Mouse (Mus musculus): ENCODE data around the gene Brwd1.
"Not testable (repeated sequence)": the region's sequence is repeated elsewhere in the genome, so short reads cannot be mapped to it uniquely, and the experiment has no call there.

The Brwd1 gene

DNA sequence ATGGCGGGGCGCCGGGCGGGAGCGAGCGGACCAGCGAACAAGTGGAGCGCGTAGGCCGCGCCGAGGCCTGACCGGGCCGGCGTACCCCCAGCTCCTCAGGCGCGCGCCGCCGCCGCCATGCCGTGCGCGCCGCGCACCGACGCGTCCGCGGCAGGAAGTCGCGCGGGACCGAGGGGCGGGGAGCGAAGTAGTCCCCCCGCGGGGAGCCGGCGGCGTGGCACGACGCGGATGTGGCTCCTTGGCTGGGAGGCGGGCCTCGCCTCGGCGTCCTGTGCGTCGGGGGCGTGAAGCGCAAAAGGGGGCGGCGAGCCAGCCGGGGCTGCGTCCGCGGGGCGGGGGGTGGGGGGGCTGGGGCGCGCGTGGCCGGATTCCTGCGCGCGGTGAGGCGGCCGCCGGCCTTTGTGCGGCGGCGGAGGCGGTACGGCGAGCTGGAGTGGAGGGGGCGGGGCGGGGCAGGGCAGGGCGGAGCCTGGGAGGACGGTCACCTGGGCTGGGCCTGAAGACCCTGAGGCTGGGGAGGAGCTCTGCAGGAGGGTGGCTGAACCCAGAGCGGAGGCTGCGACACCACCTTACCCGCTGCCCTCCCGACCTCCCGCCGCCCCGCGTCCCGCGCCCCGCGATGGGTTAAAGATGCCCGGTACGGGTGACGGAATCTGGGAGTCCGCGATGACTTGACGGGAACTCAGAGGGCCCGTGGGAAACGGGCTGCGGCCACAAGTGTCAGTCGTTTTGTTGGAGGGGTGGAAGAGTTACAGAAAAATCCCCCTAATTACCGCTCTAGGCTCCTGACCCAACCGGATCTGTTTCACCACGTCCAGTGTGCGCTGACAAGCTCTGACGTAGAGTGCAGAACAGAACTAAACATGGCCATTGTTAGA lies at the start of gene Brwd1:
Brwd1 (minus strand) TSS at position 226 of the 878 bp plus-strand sequence.
- DNase-seq (ENCODE audit: low read depth, low spot score), result peak; percentile 93

DNA sequence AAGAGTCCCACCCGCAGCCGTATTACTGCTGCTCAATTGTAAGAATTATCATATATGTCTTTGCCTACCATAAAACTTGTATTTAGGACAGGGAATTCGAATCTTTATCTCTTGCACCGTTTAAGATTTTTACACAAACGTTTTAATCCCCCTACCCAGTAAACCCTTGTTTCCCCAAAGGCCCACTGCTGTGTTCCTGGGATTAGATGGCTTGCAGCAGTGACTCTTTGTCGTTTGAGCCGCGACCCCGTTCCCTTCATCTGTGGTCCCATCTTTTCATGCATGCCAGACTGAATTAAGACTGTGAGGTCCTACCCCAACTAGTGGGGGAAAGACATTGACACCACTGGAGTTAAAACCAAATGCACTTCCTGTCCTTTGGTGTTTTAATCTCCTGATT lies 46.1 kb upstream of the Brwd1 start:
- DNase-seq (ENCODE audit: low read depth, low spot score), result no peak

DNA sequence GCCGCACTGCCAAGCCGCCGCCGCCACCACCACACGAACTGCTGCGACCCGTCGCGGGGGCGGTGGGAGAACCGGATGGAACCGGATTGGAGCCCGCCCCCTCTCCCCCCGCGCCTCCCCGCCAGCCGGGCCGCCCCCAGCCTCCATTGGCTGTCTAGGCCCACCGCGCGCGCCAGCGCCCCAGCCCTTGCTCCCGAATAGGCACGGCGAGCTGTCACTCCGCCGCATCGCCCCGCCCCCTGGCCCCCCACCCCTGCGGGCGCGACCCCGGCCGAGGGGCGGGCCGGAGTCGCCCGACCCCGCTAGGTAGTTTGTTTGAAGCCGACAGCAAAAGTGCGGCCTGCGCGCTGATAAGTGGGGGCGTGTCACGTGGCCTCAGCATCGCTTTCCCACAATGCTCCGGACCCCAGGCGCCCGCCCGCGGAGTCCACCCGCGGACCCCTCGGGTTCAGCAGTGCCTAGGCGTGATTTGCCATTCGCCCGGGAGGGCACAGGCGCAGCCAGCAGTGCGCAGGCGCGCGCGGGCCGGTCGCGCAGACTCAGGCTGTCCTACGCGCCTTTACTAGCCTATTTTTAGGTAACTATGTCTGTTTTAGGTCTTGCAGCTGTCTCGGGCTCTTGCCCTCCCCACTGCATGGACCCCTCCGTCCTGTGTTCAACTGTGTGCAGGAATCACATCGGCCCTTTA lies 45.5 kb upstream of the Brwd1 start, which contains the start of gene Hmgn1:
Hmgn1 (minus strand) TSS at position 73 of the 688 bp plus-strand sequence.
- peak; percentile 98 for DNase-seq (ENCODE audit: low read depth, low spot score)

DNA sequence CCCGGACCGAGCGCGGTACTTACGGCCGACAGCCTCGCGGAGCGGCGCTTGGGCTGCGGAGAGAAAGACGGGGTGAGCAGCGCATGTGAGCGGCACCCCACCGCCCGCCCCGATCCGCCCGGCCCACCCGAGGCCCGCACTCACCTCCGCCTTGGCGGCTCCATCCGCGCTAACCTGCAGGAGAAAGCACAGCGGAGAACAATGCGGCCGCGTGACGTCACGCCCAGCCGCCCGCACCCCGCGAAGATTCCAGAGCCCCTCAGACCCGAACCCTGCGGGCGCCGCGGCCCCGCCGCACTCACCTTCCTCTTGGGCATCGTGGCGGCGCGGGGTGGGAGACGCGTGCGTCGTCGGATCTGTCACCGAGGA lies 44.9 kb upstream of the Brwd1 start:
- DNase-seq (ENCODE audit: low read depth, low spot score), result no peak

DNA sequence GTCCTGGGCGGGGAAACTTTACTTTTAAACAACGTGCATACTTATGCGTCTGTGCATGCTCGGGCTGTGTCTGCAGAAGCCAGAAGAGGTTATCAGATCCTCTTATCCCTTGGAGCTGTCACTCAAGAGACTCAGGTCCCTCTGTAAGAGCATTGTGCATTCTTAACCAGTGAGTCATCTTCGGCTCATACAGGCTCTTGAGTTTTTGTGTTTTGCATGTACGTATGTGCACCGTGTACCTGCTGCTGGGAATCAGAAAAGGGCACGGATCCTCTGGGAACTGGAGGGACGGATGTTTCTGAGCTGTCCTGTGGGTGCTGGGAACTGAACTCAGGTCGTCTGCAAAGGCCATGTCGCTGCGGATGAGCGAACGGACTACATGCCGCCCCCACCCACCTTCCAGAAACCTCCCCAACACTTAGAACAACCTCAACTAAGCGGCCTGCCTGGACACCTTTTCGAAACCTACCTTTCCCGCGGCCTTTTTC lies 44.4 kb upstream of the Brwd1 start:
- no peak for DNase-seq (ENCODE audit: low read depth, low spot score)

DNA sequence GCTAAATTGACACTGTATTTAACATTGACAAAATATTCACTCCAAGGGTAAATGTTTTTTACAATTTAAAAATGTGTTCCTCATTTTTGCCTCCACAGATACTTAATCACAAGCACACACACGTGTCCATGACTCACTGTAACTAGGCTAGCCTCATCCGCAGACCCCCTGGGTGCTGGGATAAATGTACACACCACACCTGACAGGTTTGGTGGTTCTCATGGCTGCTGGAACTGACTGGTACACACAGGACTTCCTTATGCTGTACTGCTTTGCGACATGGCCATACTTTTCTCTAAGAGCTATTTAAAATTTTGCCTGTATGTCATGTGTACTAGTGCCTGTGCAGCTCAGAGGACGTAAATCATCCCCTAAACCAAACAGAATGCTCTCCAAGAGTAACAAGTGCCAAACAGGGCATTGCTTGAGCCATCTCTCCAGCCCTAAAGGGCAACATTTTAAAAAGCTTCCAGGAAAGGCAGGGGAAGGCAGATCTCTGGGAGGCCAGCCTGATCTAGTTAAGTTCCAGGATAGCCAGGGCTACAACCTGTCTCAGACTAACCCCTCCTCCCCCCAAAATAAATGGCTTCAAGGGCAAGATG lies 37.8 kb upstream of the Brwd1 start:
- no peak for DNase-seq (ENCODE audit: low read depth, low spot score)

DNA sequence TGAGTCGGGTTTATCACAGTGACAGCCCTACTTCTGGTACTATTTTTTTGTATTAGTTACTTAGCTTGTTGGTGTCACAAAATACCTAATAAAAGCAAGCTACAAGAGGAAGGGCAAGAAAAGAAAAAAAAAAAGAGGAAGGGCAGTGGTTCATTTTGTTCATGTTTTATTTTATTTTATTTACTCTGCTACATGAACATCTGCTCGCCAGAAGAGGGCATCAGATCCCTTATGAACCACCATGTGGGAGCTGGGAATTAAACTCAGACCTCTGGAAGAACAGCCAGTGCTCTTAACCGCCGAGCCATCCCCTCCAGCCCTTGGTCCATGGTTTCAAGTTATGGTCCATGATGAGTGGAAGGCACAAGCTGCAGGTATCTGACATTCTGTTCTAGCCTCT lies 32.4 kb upstream of the Brwd1 start:
- no peak for DNase-seq (ENCODE audit: low read depth, low spot score)

DNA sequence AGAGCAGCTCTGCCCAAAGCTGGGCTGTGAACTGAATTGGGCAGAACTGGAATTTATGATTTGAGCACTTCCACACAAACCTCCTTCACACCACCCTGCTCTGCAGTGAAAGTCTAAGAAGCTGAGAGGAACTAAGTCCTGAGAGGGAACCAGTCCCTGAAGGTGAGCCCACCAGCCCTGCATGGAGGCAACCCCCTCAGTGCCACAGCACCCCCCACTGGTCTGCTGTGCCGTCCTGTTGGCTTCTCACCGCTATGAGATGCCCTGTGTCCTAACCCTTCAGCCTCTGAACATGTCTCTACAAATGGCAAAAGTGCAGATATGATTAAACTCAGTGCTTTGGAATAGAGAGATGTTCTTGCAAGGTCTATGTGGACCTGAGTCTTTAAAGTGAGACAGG lies 30.4 kb upstream of the Brwd1 start:
- DNase-seq (ENCODE audit: low read depth, low spot score), result no peak

DNA sequence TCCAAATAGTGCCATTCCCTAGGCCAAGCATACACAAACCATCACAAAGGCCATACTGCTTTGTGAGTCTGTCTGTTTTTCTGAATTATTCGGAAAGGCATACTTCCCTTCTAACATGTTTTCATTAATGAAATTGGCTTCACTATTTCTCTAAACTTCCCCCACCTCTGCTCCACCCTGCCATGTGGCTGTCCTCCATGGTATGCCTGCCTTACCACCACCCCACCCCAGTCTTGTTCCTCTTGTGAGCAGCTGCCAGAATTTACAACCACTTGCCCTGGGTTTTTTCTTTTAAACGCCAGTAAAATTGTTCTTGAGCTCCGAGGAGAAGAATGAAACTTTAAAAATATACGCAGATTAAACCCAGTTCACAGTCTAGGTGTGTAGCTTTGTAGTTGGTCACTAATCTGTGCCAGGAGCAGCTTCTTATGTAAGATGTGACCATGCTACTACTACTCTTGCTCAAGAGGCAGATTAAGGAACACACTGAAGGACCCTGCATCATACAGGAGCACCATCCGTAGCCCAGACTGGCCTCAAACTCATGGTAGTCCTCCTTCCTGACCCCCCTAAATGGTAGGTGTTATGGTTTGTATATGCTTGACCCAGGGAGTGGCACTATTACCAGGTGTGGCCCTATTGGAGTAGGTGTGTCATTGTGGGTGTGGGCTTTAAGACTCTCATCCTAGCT lies 28.5 kb upstream of the Brwd1 start:
- DNase-seq (ENCODE audit: low read depth, low spot score), result no peak

DNA sequence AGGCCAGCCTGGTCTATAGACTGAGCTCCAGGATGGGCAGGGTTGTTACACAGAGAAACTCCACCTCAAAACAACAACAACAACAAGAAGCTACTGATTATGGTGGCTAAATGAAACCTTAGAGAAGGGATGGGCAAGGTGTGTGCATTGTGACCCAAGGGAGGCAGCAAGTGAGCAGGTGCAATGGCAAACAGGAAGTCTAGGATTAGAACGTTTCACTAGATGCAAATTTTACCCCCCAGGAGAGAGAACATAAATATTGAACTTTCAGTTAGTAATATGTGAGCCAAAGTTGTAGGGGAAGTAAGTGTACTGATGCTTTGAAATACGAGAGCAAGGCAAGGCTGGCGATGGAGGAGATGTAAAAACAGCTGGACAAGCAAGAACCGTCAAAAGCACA lies 27.3 kb upstream of the Brwd1 start:
- no peak for DNase-seq (ENCODE audit: low read depth, low spot score)

DNA sequence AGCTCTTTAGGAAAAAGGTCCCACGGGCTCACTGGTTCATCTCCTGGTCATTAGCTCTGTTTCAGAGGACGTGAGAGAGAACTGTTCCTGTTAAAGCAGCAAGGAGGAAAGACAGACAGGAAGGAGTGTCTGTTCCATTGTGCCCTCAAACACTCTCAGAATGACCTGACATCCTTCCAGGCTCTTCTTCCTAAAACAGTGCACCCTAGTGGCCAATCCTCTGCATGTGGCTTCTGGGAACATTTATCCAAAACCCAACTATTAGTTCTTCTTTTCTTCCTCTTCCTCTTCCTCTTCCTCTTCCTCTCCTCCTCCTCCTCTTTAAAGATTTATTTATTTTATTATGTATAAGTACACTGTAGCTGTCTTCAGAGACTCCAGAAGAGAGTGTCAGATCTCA lies 20.7 kb upstream of the Brwd1 start:
- no peak for DNase-seq (ENCODE audit: low read depth, low spot score)

DNA sequence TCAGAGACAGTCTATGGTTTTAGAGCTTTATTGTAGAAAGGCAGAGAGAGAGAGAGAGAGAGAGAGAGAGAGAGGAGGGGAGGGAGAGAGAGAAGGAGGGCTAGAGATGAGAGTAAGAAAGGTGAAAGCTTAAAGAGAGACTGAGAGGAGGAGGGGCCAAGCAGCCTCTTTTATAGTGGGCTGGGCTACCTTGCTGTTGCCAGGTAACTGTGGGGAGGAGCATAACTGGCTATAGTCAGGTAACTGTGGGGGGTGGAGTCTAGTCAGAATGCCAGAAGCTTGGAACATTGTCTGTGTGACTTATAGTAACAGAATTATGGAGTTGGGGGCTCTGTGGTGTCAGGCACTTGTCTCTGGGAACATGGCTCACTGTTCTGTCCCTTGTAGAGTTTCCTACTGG lies 15.5 kb upstream of the Brwd1 start:
- DNase-seq (ENCODE audit: low read depth, low spot score), result not testable (repeated sequence)

DNA sequence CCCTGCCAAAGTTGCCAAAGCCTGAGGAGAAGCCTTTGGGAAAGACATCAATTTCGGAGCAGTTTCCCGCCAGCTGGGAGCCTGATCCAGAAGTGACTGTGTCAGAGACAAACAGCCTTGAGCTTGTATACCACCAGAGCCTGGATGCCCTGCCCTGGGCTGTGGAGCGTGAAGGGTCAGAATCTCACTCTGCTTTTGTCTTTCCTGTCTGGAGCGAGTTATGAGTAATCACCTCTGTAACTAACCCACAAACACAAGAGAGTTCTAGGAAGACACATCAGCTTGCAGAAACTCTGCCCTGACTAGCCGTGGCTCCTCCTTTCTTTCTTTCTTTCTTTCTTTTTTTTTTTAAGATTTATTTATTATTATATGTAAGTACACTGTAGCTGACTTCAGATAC lies 13.6 kb upstream of the Brwd1 start:
- no peak for DNase-seq (ENCODE audit: low read depth, low spot score)

DNA sequence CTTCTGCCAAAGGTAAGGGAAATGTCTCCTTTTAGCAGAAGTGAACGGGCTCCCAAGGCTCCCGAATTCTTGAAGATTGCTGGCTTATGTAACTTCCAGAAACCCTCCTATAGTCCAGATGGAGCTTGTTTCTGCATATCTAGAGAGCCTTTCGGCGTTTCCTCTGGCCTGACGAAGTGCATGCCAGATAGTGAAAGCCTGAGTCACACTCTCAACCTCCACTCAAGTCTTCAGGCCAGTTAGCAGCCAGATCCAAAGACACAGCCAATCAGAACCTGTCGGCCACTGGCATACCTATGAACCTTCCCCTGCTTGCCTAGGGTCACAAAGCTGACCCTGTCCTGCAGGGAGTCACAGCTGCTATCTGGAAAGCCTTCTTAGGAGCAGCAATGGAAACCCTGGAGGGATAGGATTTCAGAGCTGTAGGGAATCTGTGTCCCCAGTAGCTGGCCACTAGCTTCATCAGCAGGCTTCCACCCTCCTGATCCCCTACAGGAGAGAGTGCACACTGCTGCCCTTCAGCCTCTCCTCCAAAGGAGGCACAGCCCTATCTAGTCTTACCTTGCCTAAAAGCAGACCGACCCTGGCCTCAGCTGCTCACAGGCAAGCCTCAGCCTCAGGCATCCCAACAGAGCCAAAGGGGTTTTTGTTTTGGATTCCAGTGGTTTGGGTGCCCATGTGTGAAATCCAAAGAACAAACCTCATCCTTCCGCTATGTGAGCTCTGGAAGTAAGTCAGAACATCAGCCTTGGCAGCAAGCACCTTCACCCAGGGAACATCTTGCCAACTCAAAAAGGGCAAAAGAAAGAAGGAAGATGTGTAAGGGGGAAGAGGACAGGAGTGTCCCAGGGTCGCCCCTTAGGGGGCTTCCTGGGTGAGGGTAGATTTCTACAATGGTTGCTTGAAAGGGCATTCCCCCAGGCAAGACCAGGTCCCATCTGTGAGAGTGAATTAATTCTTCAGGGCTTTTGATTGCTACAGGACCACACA lies 9.5 kb upstream of the Brwd1 start:
- peak; percentile 55 for DNase-seq (ENCODE audit: low read depth, low spot score)

DNA sequence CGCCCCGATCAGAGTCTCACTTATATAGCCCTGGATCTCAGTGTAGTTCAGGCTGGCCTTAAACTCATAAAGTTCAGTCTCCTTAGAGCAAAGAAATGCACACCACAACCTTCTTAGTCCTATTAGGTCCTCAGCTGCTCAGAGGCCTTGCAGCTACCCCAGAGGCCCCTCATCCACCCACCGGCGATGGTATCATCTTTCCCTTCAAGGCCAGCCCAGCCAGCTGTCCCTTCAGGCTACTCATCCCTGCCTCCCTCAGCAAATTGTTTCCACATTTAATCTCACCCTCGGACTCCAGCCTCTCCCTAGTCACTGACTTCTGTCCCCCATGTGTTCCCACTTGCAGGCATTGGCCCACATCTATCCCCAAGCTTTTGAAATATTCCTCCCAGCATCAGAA lies 5.8 kb upstream of the Brwd1 start:
- DNase-seq (ENCODE audit: low read depth, low spot score), result no peak

DNA sequence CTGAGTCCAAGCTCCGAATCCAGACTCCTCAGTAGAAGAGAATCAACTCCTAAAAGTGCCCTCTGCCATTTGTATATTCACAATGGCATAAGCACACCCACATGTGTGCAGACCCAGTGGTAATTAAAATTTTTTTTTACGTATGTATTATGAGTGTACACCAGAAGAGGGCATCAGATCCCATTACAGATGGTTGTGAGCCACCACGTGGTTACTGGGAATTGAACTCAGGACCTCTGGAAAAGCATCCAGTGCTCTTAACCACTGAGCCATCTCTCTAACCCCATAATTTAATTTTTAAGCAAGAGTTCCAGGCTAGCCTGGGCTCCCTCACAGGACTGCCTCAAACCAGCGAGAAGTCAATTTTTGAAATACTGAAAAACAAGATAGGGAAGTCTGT lies 5.1 kb upstream of the Brwd1 start:
- DNase-seq (ENCODE audit: low read depth, low spot score), result no peak

DNA sequence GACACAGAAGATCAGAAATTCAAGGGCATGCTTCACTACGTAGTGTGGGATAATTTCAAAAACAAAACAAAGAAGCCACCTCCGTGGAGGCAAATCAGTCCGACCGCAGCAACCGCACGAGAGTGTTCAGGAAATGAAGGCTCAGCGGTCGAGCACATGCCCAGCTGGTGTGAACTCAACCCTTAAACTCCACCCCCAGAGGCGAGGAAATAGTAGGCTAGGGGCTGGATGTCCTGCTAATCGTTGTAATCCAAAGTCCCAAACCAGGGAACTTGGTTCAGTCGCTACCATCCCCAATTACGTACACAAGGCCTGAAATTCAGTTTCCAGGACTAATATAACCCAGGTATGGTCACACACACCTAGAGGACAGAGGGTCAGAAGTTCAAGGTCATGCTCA lies 4.7 kb upstream of the Brwd1 start:
- DNase-seq (ENCODE audit: low read depth, low spot score), result no peak

DNA sequence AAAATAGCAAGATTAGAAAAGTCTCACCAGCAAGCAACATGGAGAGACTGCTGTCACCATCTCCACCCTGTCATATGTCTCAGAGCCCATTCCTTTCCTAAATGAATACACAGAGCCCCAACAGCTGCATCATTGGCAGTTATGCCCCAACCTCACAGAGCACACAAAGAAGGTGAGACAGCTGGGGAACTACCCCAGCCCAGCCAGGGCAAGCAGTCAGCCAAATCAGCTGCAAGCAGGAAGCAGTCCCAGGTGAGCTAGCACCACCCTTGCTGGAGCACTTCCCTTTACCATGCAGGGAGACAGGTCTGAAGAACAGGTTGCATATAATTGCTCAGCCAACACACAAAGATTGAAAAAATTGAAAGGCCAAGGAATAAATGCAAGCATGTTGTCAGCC lies 3.3 kb upstream of the Brwd1 start:
- DNase-seq (ENCODE audit: low read depth, low spot score), result no peak

DNA sequence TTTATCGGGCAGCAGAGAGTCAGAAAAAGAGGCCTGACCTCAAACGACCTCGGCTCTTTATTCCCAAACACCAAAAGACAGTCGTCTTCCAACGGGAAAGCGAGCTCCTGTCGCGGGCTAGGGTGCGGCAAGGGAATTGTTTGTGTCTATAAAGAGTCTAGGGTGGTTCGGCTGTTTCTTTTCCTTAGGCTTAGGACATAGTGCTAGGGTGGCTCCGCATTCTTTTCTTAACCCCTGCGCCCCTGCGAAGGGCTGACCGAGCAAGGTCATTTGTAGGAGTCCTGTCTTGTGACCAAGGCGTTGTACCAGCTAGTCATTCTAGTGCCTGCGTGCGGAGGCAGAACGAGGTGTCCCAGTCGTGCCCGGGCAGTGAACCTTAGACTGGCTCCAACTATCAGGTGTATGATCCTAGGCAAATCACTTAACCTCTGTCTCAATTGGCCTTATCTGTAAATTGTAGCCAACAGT lies 887 bp upstream of the Brwd1 start:
- peak; percentile 65 for DNase-seq (ENCODE audit: low read depth, low spot score)

DNA sequence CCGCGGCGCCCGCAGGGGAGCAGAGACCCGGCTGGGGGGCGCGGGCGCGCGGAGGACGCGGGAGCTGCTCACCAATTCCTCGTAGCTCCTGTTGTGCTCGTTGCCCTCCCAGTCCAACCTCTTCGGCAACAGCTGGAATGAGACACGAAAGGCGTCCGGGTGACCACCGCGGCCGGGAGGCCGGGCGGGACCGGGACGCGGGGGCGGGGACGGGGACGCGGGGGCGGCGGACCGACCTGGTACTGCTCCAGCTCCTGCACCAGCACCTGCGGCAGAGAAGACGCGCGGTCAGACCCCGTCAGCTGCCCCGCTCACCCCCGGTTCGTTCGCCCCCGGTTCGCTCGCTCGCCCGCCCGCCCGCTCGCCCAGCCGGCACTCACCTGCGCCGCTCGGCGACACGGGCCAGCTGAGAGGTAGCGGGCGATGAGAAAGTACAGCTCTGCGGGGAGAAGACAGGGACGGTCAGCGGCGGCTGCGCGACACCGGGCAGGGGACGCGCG lies 534 bp downstream of the Brwd1 start:
- no peak for DNase-seq (ENCODE audit: low read depth, low spot score)

Data from skeletal muscle tissue, adult 2 months (tissue).